Mouse (Mus musculus) limb, embryonic 14.5 days (tissue): Measurements from ENCODE around the gene Rpl18. TPM values are rescaled to one million over a fixed set of nuclear protein-coding genes. Genes with fewer than 3 reads are reported as not detected.

Source experiments
- ATAC-seq: fragments of 200-750 bp; cut with Nextera tagmentation; 2 replicates; pipeline ENCODE4 v1.8.0; 2017; ENCODE audit warnings: low read depth, moderate number of reproducible peaks, moderate TSS enrichment; ENCODE audit not compliant: low FRiP score
- DNase-seq: peaks from one replicate; pipeline ENCODE4 v3.0.0-alpha.2; 2015; ENCODE audit warnings: low spot score
- H3K27ac ChIP-seq: fragments of 300-500 bp; sonication (generic); replicated peaks from 2 replicates; pipeline ENCODE4 v1.5.1; 2014; ENCODE audit warnings: low read depth, mild to moderate bottlenecking, low read length, moderate library complexity, mixed read lengths
- H3K27me3 ChIP-seq: fragments of 300-500 bp; sonication (generic); 2 replicates; pipeline ENCODE4 v1.6.1; 2014; ENCODE audit warnings: low read length, mixed read lengths; ENCODE audit not compliant: control insufficient read depth, insufficient read depth
- H3K36me3 ChIP-seq: fragments of 300-500 bp; sonication (generic); 2 replicates; pipeline ENCODE4 v1.6.1; 2014; ENCODE audit warnings: mild to moderate bottlenecking, low read length, moderate library complexity, mixed read lengths; ENCODE audit not compliant: control insufficient read depth, insufficient read depth
- H3K4me1 ChIP-seq: fragments of 300-500 bp; sonication (generic); 2 replicates; pipeline ENCODE4 v1.6.1; 2014; ENCODE audit warnings: antibody characterized with exemption, low read length, mixed read lengths; ENCODE audit not compliant: control insufficient read depth, insufficient read depth
- H3K4me2 ChIP-seq: fragments of 300-500 bp; sonication (generic); replicated peaks from 2 replicates; pipeline ENCODE4 v1.6.1; 2014; ENCODE audit warnings: low read depth, mild to moderate bottlenecking, low read length, moderate library complexity; ENCODE audit not compliant: severe bottlenecking
- H3K4me3 ChIP-seq: fragments of 300-500 bp; sonication (generic); replicated peaks from 2 replicates; pipeline ENCODE4 v1.5.1; 2014; ENCODE audit warnings: low read length
- H3K9ac ChIP-seq: fragments of 300-500 bp; sonication (generic); 2 replicates; pipeline ENCODE4 v1.6.1; 2014; ENCODE audit warnings: mild to moderate bottlenecking, low read depth, low read length, moderate library complexity; ENCODE audit not compliant: severe bottlenecking
- H3K9me3 ChIP-seq: fragments of 300-500 bp; sonication (generic); 2 replicates; pipeline ENCODE4 v1.6.1; 2016; ENCODE audit warnings: low read length; ENCODE audit not compliant: control insufficient read depth
- POLR2A ChIP-seq: fragments of 200-500 bp; IDR thresholded peaks from 2 replicates; pipeline ENCODE4 v1.8.0; 2012; ENCODE audit warnings: inconsistent platforms, mild to moderate bottlenecking, moderate library complexity, borderline replicate concordance; ENCODE audit not compliant: insufficient read depth, insufficient read length; ENCODE audit errors: extremely low read depth
- WGBS: fragments of 180-500 bp; shearing (Covaris S2); extraction: QIAGEN DNeasy Blood & Tissue Kit; methylation state at CpG from one replicate; pipeline ENCODE4 v1.1.7; 2014; 5-methylcytosine and 5-hydroxymethylcytosine counted together
- polyA plus RNA-seq, 2 experiments: library from polyadenylated mRNA; depleted of rRNA in 1 of 2; stranded (reverse) in 1 of 2; unstranded in 1 of 2; fragments of >200 nt; fragmentation: Nextera tagmentation in 1 of 2; extraction: Ambion mirVana in 1 of 2; gene quantifications; 2 replicates each; pipeline versions ENCODE4 v1.2.1 to v1.2.3; 2012 to 2014

The Rpl18 gene
- polyA plus RNA-seq (2012; rRNA removed) (1,056 and 1,196 TPM in 2 replicates), polyA plus RNA-seq (2014; fragmentation: Nextera tagmentation; extraction: Ambion mirVana) (1,210 and 1,246 TPM in 2 replicates)

DNA sequence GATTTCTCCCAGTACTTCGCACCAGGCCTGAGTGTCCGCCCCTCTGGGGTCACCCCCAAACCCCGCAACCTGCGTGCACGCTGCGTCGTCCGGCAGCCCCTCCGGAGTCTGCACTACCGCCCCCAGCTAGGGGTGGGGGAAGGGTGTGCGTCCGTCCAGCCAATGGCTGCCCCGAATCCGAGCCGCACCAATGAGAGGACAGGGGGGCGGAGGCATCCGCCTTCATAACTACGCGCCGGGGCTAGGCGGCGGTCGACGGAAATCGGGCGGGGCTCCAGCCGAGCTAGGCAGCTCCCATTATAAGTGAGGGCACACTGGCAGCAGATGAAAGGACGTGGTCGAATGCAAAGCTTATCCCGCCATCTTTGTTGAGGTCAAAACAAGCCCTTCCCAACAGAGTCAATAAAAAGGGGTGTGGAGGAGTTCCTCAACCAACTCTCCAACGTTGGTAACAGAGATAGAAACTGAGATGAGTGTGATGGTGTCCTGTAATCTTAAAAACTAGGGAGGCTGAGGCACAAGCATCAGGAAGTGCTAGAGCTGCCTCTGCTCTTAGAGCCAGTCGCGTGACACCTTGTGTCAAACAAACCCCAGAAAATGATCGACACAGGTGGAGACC lies at the start of gene Rpl18:
Gene Rpl18, plus strand, starts transcription at position 368 of the 619 bp plus-strand sequence.
- peak; percentile 98 for DNase-seq
- Histone ChIP-seq H3K4me2 (peak within 1 kb of the TSS; percentile 88), H3K4me1 (peaks cover 31% of the 10 kb centered on the region), H3K36me3 (peaks cover 49% of the 10 kb centered on the region), H3K9me3 (no peaks in the 10 kb centered on the region), H3K4me3 (peak within 1 kb of the TSS; percentile 47), H3K27ac (no peak within 1 kb of the TSS; the same call in 1 of the 2 replicates), H3K27me3 (no peaks in the 10 kb centered on the region), H3K9ac (peak within 1 kb of the TSS; percentile 49)
- ATAC-seq, result peak; percentile 92
- WGBS, result 7% methylated on average over 33 of the region's 34 CpGs
- peak; percentile 42; the same call in 1 of the 2 replicates for TF ChIP-seq POLR2A

DNA sequence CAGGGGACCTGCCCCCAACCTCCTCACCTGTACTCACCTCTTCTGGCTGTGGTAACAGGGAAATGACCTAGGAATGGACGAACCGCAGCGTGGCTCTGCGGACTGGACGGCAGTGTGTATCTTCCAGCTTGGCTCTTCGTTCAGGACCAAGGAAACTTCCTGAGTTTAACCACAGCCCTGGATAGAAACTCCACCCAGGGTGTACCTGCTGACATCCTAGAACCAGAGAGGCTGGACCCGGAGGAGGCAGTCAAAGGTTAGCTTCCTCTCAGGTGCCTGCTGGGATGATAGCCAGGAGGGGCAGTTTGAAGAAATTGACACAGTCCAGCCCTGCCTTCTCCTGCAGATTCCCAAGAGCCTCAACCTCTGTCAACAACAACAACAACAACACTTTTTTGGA lies 49.1 kb upstream of the Rpl18 start, which contains the start of gene Fut2:
Gene Fut2, minus strand, starts transcription at position 234 of the 400 bp plus-strand sequence.
- no peaks in the 10 kb centered on the region for H3K4me1 ChIP-seq
- 74% methylated on average over 7 of the region's 7 CpGs for WGBS
- no peaks in the 10 kb centered on the region for H3K27me3 ChIP-seq
- H3K9me3 ChIP-seq, result no peaks in the 10 kb centered on the region
- no peak for TF ChIP-seq POLR2A
- H3K27ac ChIP-seq, result no peak within 1 kb of the TSS
- DNase-seq (no peak), ATAC-seq (no peak)
- H3K4me2 ChIP-seq, result no peak within 1 kb of the TSS; the same call in 1 of the 2 replicates
- H3K4me3 ChIP-seq, result no peak within 1 kb of the TSS
- no peaks in the 10 kb centered on the region for H3K36me3 ChIP-seq
- H3K9ac ChIP-seq, result no peak within 1 kb of the TSS

DNA sequence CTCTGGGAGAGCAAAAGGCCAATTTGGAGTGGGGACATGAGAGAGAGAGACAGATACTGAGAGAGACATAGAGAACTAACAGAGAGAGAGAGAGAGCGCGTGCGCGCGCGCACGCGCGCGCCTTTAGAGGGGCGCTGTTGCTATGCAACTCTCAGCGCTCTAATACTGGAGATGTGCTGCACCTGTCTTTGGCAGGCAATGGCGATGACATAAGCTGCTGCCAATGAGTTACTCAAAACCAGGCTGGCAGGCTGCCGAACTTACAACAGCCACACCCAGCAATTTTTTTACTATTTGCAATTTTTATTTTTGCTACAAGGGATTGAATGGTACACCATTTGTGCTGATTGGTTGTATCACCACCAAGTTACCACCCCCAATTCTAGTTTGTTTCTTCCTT lies 47.5 kb upstream of the Rpl18 start:
- Histone ChIP-seq H3K4me1 (no peaks in the 10 kb centered on the region), H3K9ac (no peak overlapping the region), H3K27me3 (no peaks in the 10 kb centered on the region), H3K36me3 (no peaks in the 10 kb centered on the region), H3K4me2 (no peak overlapping the region), H3K4me3 (no peak overlapping the region), H3K9me3 (no peaks in the 10 kb centered on the region), H3K27ac (no peak overlapping the region)
- no peak for ATAC-seq
- DNase-seq, result no peak
- 66% methylated on average over 14 of the region's 14 CpGs for WGBS
- no peak for TF ChIP-seq POLR2A

DNA sequence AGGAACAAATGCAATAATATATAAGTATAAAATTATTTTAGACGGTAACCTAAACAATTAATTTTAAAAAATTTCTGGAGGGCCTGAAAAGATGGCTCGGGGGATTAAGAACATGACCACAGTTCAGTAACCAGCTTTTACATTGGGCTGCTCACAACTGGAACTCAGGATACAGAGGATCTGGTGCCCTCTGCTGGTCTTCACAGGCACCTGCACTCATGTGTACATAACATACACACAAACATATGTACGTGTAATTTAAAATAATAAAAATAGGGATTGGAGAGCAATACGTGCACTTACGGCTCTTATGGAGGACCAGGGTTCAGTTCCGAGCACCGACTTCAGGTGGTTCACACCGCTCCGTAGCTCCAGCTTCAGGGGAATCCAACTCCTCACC lies 46.3 kb upstream of the Rpl18 start:
- Histone ChIP-seq H3K4me1 (no peaks in the 10 kb centered on the region), H3K4me3 (no peak overlapping the region), H3K4me2 (no peak overlapping the region), H3K9me3 (no peaks in the 10 kb centered on the region), H3K9ac (no peak overlapping the region), H3K27me3 (no peaks in the 10 kb centered on the region), H3K36me3 (no peaks in the 10 kb centered on the region), H3K27ac (no peak overlapping the region)
- TF ChIP-seq POLR2A, result no peak
- ATAC-seq, result no peak
- WGBS, result 95% methylated on average over 9 of the region's 9 CpGs
- no peak for DNase-seq

DNA sequence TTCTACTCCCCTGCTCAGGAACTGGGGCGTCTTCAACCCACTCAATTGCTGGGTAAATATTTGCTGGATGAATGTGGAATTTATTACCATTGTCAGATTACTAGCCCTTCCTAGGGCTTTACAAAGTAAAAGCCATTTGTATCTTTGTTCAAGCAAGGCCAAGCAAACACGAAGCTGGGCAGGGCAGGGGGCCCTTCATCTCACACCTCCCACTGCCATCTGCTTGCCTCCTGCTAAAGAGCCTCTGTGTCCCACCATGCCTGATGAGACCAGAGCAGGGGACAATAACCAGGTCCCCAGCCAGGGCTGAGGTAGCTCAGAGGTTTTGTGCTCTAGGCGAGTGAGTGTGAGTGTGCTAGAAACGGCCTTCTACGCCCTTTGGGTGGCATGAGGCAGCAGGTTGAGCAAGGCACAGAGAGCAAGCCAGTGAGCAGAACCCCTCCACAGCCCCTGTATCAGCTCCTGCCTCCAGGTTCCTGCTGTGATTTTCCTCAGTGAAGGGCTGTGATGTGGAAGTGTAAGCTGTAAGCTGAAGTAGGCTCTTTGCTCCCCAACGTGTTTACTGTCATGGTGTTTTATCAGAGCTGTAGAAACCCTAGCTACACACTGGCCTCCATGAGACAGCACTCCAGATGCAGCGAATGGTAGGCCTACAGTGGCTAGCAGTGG lies 37.5 kb upstream of the Rpl18 start:
- no peak for DNase-seq
- H3K9ac ChIP-seq, result no peak overlapping the region
- H3K27ac ChIP-seq, result no peak overlapping the region
- no peak overlapping the region for H3K4me3 ChIP-seq
- H3K9me3 ChIP-seq, result no peaks in the 10 kb centered on the region
- no peaks in the 10 kb centered on the region for H3K4me1 ChIP-seq
- no peak for ATAC-seq
- WGBS, result 67% methylated on average over 7 of the region's 7 CpGs
- TF ChIP-seq POLR2A, result no peak
- no peaks in the 10 kb centered on the region for H3K27me3 ChIP-seq
- H3K4me2 ChIP-seq, result no peak overlapping the region
- no peaks in the 10 kb centered on the region for H3K36me3 ChIP-seq
